Mouse (Mus musculus) liver, adult 2 months (tissue): ENCODE measurements at regions not wholly inside any gene's neighbourhood (a gene's known extent, or its start where the extent isn't known, plus 50 kb on each side); places are given as distances from the start of the nearest gene placed in this dataset.

Experiments used
- DNase-seq: peaks from one replicate; pipeline ENCODE4 v3.0.0-alpha.2; 2011; ENCODE audit warnings: low read depth, low spot score; ENCODE audit errors: extremely low read depth
- H3K27ac ChIP-seq: fragments of 200-500 bp; replicated peaks from 2 replicates; pipeline ENCODE4 v1.5.1; 2012; ENCODE audit warnings: low read depth, mild to moderate bottlenecking, control low read depth, inconsistent platforms, low read length; ENCODE audit not compliant: insufficient read depth
- H3K27me3 ChIP-seq: fragments of 200-500 bp; 2 replicates; pipeline ENCODE4 v1.6.1; 2012; ENCODE audit warnings: mild to moderate bottlenecking, moderate library complexity, low read length, inconsistent platforms; ENCODE audit not compliant: control insufficient read depth, insufficient read depth
- H3K36me3 ChIP-seq: fragments of 200-500 bp; 2 replicates; pipeline ENCODE4 v1.6.1; 2012; ENCODE audit warnings: low read length, inconsistent platforms; ENCODE audit not compliant: control insufficient read depth, insufficient read depth
- H3K4me1 ChIP-seq: fragments of 200-500 bp; 2 replicates; pipeline ENCODE4 v1.6.1; 2011; ENCODE audit warnings: low read length; ENCODE audit not compliant: control insufficient read depth, insufficient read depth
- H3K4me3 ChIP-seq: fragments of 200-500 bp; 2 replicates; pipeline ENCODE4 v1.5.1; 2011; ENCODE audit warnings: low read depth, mild to moderate bottlenecking, control low read depth, low read length, moderate library complexity; ENCODE audit not compliant: insufficient read depth
- H3K79me2 ChIP-seq: fragments of 200-500 bp; 2 replicates; pipeline ENCODE4 v1.6.1; 2012; ENCODE audit warnings: inconsistent platforms, mild to moderate bottlenecking, low read length, moderate library complexity; ENCODE audit not compliant: control insufficient read depth, insufficient read depth
- H3K9ac ChIP-seq: fragments of 200-500 bp; 2 replicates; pipeline ENCODE4 v1.6.1; 2012; ENCODE audit warnings: low read depth, mild to moderate bottlenecking, control low read depth, inconsistent platforms, low read length
- CTCF ChIP-seq: fragments of 200-500 bp; IDR thresholded peaks from 2 replicates; pipeline ENCODE4 v1.5.1; 2011; ENCODE audit warnings: low read depth, low read length, control low read depth
- POLR2A ChIP-seq: fragments of 200-500 bp; IDR thresholded peaks from 2 replicates; pipeline ENCODE4 v1.6.1; 2011; ENCODE audit warnings: low read length, control low read depth; ENCODE audit not compliant: insufficient read depth; ENCODE audit errors: extremely low read depth
- WGBS: fragments of 180-500 bp; shearing (Covaris S2); methylation state at CpG from one replicate; pipeline ENCODE4 v1.1.7; 2018; 5-methylcytosine and 5-hydroxymethylcytosine counted together

- Histone ChIP-seq H3K79me2 (no peaks in the 10 kb centered on the region), H3K4me3 (no peak overlapping the region), H3K27me3 (no peaks in the 10 kb centered on the region), H3K27ac (no peak overlapping the region), H3K9ac (no peak overlapping the region), H3K36me3 (no peaks in the 10 kb centered on the region), H3K4me1 (no peaks in the 10 kb centered on the region)
- TF ChIP-seq POLR2A (no peak), CTCF (no peak)
- DNase-seq = no peak
- 87% methylated on average over 18 of the region's 18 CpGs for WGBS
Measured at GRCm38 (mm10) chr10:98608221-98608941, 305.8 kb upstream of the Atp2b1 start.

DNA sequence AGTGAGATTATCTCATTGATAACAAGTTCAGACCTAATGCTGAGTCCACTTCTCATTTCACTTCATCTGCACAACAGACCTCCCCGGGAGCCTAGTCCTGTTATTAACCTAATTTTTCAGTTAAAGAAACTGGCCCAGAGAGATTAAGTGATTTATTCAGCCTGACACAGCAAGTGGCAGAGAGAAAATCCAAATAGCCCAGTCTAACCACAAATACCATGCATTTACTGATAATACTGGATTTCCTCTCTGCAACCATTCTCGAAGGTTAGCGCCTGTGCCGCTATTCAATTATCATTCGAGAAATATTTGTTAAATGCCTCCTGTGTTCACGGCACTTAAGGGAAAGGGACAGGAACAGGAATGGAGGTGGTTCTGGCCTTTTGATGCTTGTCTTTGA, 303.5 kb upstream of the Atp2b1 start:
- TF ChIP-seq CTCF = no peak
- TF ChIP-seq POLR2A = no peak
- no peaks in the 10 kb centered on the region for H3K27me3 ChIP-seq
- no peak for DNase-seq
- no peaks in the 10 kb centered on the region for H3K36me3 ChIP-seq
- no peak overlapping the region for H3K4me3 ChIP-seq
- H3K9ac ChIP-seq = no peak overlapping the region
- no peak overlapping the region for H3K27ac ChIP-seq
- WGBS = 85% methylated on average over 6 of the region's 6 CpGs
- no peaks in the 10 kb centered on the region for H3K79me2 ChIP-seq
- H3K4me1 ChIP-seq = no peaks in the 10 kb centered on the region

GRCm38 (mm10) chr10:98611707-98612360, 302.4 kb upstream of the Atp2b1 start:
- no peak for TF ChIP-seq POLR2A
- TF ChIP-seq CTCF = no peak
- WGBS = 80% methylated on average over 4 of the region's 4 CpGs
- DNase-seq = peak; percentile 14

GRCm38 (mm10) chr10:98618736-98619525, 295.3 kb upstream of the Atp2b1 start:
- H3K79me2 ChIP-seq = no peaks in the 10 kb centered on the region
- H3K9ac ChIP-seq = no peak overlapping the region
- 91% methylated on average over 21 of the region's 21 CpGs for WGBS
- H3K27me3 ChIP-seq = no peaks in the 10 kb centered on the region; the same call in 1 of the 2 replicates
- no peaks in the 10 kb centered on the region for H3K36me3 ChIP-seq
- no peak overlapping the region for H3K27ac ChIP-seq
- H3K4me1 ChIP-seq = no peaks in the 10 kb centered on the region
- TF ChIP-seq POLR2A (no peak), CTCF (no peak)
- DNase-seq = peak; percentile 9
- H3K4me3 ChIP-seq = no peak overlapping the region

More at GRCm38 (mm10) chr10:98611707-98612360, 302.4 kb upstream of the Atp2b1 start:
- Histone ChIP-seq H3K27ac (no peak overlapping the region), H3K4me1 (no peaks in the 10 kb centered on the region), H3K27me3 (no peaks in the 10 kb centered on the region), H3K79me2 (no peaks in the 10 kb centered on the region), H3K9ac (no peak overlapping the region), H3K36me3 (no peaks in the 10 kb centered on the region), H3K4me3 (no peak overlapping the region)

- no peak overlapping the region for H3K9ac ChIP-seq
- no peaks in the 10 kb centered on the region for H3K4me1 ChIP-seq
- no peak overlapping the region for H3K27ac ChIP-seq
- H3K27me3 ChIP-seq = no peaks in the 10 kb centered on the region
- no peaks in the 10 kb centered on the region for H3K79me2 ChIP-seq
- WGBS = 86% methylated on average over 1 of the region's 1 CpGs
- no peak for DNase-seq
- H3K36me3 ChIP-seq = no peaks in the 10 kb centered on the region
- TF ChIP-seq CTCF (no peak), POLR2A (no peak)
- H3K4me3 ChIP-seq = no peak overlapping the region
Measured at GRCm38 (mm10) chr10:98624103-98624502, 290.1 kb upstream of the Atp2b1 start.
